Mouse (Mus musculus): Measurements from ENCODE around the gene Prpf40b. TPM values are rescaled to one million over a fixed set of nuclear protein-coding genes. Genes with fewer than 3 reads are reported as not detected.
A peak's percentile ranks its signal among the peaks of the same experiment; 100 is the strongest.
"Not testable (repeated sequence)": the region's sequence is repeated elsewhere in the genome, so short reads cannot be mapped to it uniquely, and the experiment has no call there.

Prpf40b gene
- total and polyA plus RNA-seq, 3 experiments = 24.7 to 46.4 TPM; not detected in 1

GRCm38 (mm10) chr15:99253175-99253479, 41.8 kb upstream of the Prpf40b start:
- H3K36me3 ChIP-seq (ENCODE audit: control insufficient read depth in 1 of 2, insufficient read depth in 2 of 2, low read length in 2 of 2); H3K27ac ChIP-seq (ENCODE audit: control insufficient read depth, low read depth, low read length); H3K27me3 ChIP-seq (ENCODE audit: control insufficient read depth in 1 of 2, insufficient read depth in 2 of 2, low read length in 2 of 2); H3K9me3 ChIP-seq (replicated peaks; ENCODE audit: insufficient read depth, low read length); H3K79me2 ChIP-seq (ENCODE audit: control insufficient read depth, insufficient read depth, low read length, poor library complexity); H3K9ac ChIP-seq (ENCODE audit: control insufficient read depth, low read depth, low read length, poor library complexity, severe bottlenecking): not testable (repeated sequence)
- peak; percentile 48 for DNase-seq (ENCODE audit: low read depth, low spot score)
- TF ChIP-seq ZNF384 (IDR thresholded peaks at IDR 0.05; ENCODE audit: low read depth, low read length) = peak; percentile 70
- TF ChIP-seq CTCF (IDR thresholded peaks at IDR 0.05 in 2 of 3, conservative IDR thresholded peaks at IDR 0.05 in 1 of 3; ENCODE audit: control insufficient read depth in 1 of 3, insufficient read depth in 1 of 3, low read depth in 2 of 3, low read length in 3 of 3, poor library complexity in 1 of 3, severe bottlenecking in 1 of 3) = peak in 1 of 3 experiments; percentile 4; a peak in 1 of 6 replicates
- TF ChIP-seq USF1 (IDR thresholded peaks at IDR 0.05; ENCODE audit: low read depth, low read length) = peak; percentile 65; the same call in 1 of the 2 replicates
- peak; percentile 58; the same call in 1 of the 2 replicates for TF ChIP-seq TBP (IDR thresholded peaks at IDR 0.05; ENCODE audit: low read depth, low read length)
- TF ChIP-seq MAX (IDR thresholded peaks at IDR 0.05; ENCODE audit: low read length) = peak; percentile 54; the same call in 1 of the 2 replicates
- peak; percentile 52; the same call in 1 of the 2 replicates for TF ChIP-seq MAFK (IDR thresholded peaks at IDR 0.05; ENCODE audit: borderline replicate concordance, low read depth, low read length)
- peak; percentile 84 for TF ChIP-seq MYC (IDR thresholded peaks at IDR 0.05; ENCODE audit: low read depth, low read length)
- peak overlapping the region in 1 of 2 experiments; percentile 76; a peak in 2 of 4 replicates for H3K4me3 ChIP-seq (ENCODE audit: control insufficient read depth in 1 of 2, insufficient read depth in 1 of 2, low read depth in 2 of 2, low read length in 2 of 2)
- peaks cover 0 to 15% of the 10 kb centered on the region in 2 experiments; a peak in 2 of 4 replicates for H3K4me1 ChIP-seq (ENCODE audit: control insufficient read depth in 1 of 2, insufficient read depth in 2 of 2, low read length in 2 of 2)

GRCm38 (mm10) chr15:99253772-99254171, 41.1 kb upstream of the Prpf40b start:
- peaks cover 0 to 5% of the 10 kb centered on the region in 2 experiments; a peak in 2 of 4 replicates for H3K36me3 ChIP-seq (ENCODE audit: control insufficient read depth in 1 of 2, insufficient read depth in 2 of 2, low read length in 2 of 2)
- DNase-seq (ENCODE audit: low read depth, low spot score) = no peak
- H3K4me3 ChIP-seq (ENCODE audit: control insufficient read depth in 1 of 2, insufficient read depth in 1 of 2, low read depth in 2 of 2, low read length in 2 of 2) = no peak overlapping the region
- H3K4me1 ChIP-seq (ENCODE audit: control insufficient read depth in 1 of 2, insufficient read depth in 2 of 2, low read length in 2 of 2) = peaks cover 0 to 15% of the 10 kb centered on the region in 2 experiments; a peak in 2 of 4 replicates
- no peak overlapping the region for H3K9ac ChIP-seq (ENCODE audit: control insufficient read depth, low read depth, low read length, poor library complexity, severe bottlenecking)
- no peaks in the 10 kb centered on the region for H3K27me3 ChIP-seq (ENCODE audit: control insufficient read depth in 1 of 2, insufficient read depth in 2 of 2, low read length in 2 of 2)
- H3K9me3 ChIP-seq (replicated peaks; ENCODE audit: insufficient read depth, low read length) = no peaks in the 10 kb centered on the region
- TF ChIP-seq MYC (IDR thresholded peaks at IDR 0.05; ENCODE audit: low read depth, low read length) (no peak), BHLHE40 (IDR thresholded peaks at IDR 0.05; ENCODE audit: borderline replicate concordance, low read depth, low read length) (no peak), KAT2A (conservative IDR thresholded peaks at IDR 0.05; ENCODE audit: low read depth, low read length) (no peak), TCF12 (IDR thresholded peaks at IDR 0.05; ENCODE audit: low read depth, low read length) (no peak), UBTF (IDR thresholded peaks at IDR 0.05; ENCODE audit: borderline replicate concordance, insufficient read depth, low read depth, low read length) (no peak), ZC3H11A (IDR thresholded peaks at IDR 0.05; ENCODE audit: low read depth, low read length) (no peak), POLR2AphosphoS2 (IDR thresholded peaks at IDR 0.05; ENCODE audit: low read length) (no peak), CHD1 (IDR thresholded peaks at IDR 0.05; ENCODE audit: low read depth, low read length) (no peak), CHD2 (IDR thresholded peaks at IDR 0.05; ENCODE audit: low read length) (no peak), USF1 (IDR thresholded peaks at IDR 0.05; ENCODE audit: low read depth, low read length) (no peak), MXI1 (IDR thresholded peaks at IDR 0.05; ENCODE audit: low read depth, low read length) (no peak), SMC3 (IDR thresholded peaks at IDR 0.05; ENCODE audit: low read depth, low read length) (no peak), GATA1 (IDR thresholded peaks at IDR 0.05; ENCODE audit: low read depth, low read length) (no peak), GABPA (IDR thresholded peaks at IDR 0.05; ENCODE audit: low read depth, low read length) (no peak), POLR2AphosphoS5 (IDR thresholded peaks at IDR 0.05; ENCODE audit: borderline replicate concordance, low read depth, low read length) (no peak), MEF2A (IDR thresholded peaks at IDR 0.05; ENCODE audit: extremely low read depth, insufficient replicate concordance, low read depth, low read length, poor library complexity, severe bottlenecking) (no peak), NELFE (IDR thresholded peaks at IDR 0.05; ENCODE audit: low read depth, low read length) (no peak), TAL1 (IDR thresholded peaks at IDR 0.05; ENCODE audit: low read length) (no peak)
- no peak overlapping the region for H3K27ac ChIP-seq (ENCODE audit: control insufficient read depth, low read depth, low read length)
- peaks cover 4% of the 10 kb centered on the region; the same call in 1 of the 2 replicates for H3K79me2 ChIP-seq (ENCODE audit: control insufficient read depth, insufficient read depth, low read length, poor library complexity)
